Mouse (Mus musculus): ENCODE data around the gene Uba3. TPM values are rescaled to one million over a fixed set of nuclear protein-coding genes. Genes with fewer than 3 reads are reported as not detected.

Gene Uba3
- 79.3 and 81.9 TPM in 2 replicates for polyA plus RNA-seq (2015; fragmentation: Nextera tagmentation; extraction: Ambion mirVana)

- peaks cover 4% of the 10 kb centered on the region; the same call in 1 of the 2 replicates for H3K36me3 ChIP-seq
- WGBS, result under 1% methylated on average over 38 of the region's 38 CpGs
- H3K9ac ChIP-seq, result peak within 1 kb of the TSS; percentile 84
- H3K4me1 ChIP-seq, result peaks cover 20% of the 10 kb centered on the region
- H3K9me3 ChIP-seq, result no peaks in the 10 kb centered on the region
- H3K27me3 ChIP-seq, result no peaks in the 10 kb centered on the region
- peak within 1 kb of the TSS; percentile 79 for H3K27ac ChIP-seq
- peak within 1 kb of the TSS; percentile 80 for H3K4me3 ChIP-seq
- peak within 1 kb of the TSS; percentile 70 for H3K4me2 ChIP-seq
- peak; percentile 97 for ATAC-seq (ENCODE audit: borderline replicate concordance, extremely low read depth, low FRiP score, low TSS enrichment)
These were observed at the start of gene Uba3 for GRCm38 (mm10) chr6:97205439-97205885. Gene Uba3 (minus strand): TSS chr6:97205647.

- H3K27me3 ChIP-seq, result no peaks in the 10 kb centered on the region
- no peaks in the 10 kb centered on the region for H3K36me3 ChIP-seq
- H3K4me1 ChIP-seq, result no peaks in the 10 kb centered on the region
- ATAC-seq (ENCODE audit: borderline replicate concordance, extremely low read depth, low FRiP score, low TSS enrichment), result no peak
- H3K9me3 ChIP-seq, result no peaks in the 10 kb centered on the region
- no peak within 1 kb of the TSS for H3K4me3 ChIP-seq
- H3K4me2 ChIP-seq, result peak within 1 kb of the TSS; percentile 17; the same call in 1 of the 2 replicates
- H3K9ac ChIP-seq, result no peak within 1 kb of the TSS
- no peak within 1 kb of the TSS for H3K27ac ChIP-seq
- WGBS, result 12% methylated on average over 9 of the region's 9 CpGs
These were observed 47.3 kb upstream of the Uba3 start, which contains the start of gene Lmod3 for GRCm38 (mm10) chr6:97252711-97253221. Gene Lmod3 (minus strand): TSS chr6:97252759.

- H3K36me3 ChIP-seq, result no peaks in the 10 kb centered on the region
- H3K9ac ChIP-seq, result no peak overlapping the region
- 22% methylated on average over 5 of the region's 5 CpGs for WGBS
- ATAC-seq (ENCODE audit: borderline replicate concordance, extremely low read depth, low FRiP score, low TSS enrichment), result no peak
- no peaks in the 10 kb centered on the region for H3K9me3 ChIP-seq
- H3K27me3 ChIP-seq, result no peaks in the 10 kb centered on the region
- H3K4me2 ChIP-seq, result no peak overlapping the region
- no peak overlapping the region for H3K27ac ChIP-seq
- no peak overlapping the region for H3K4me3 ChIP-seq
- no peaks in the 10 kb centered on the region for H3K4me1 ChIP-seq
These were observed 46.6 kb upstream of the Uba3 start for GRCm38 (mm10) chr6:97252086-97252485.

GRCm38 (mm10) chr6:97250966-97251365 lies 45.5 kb upstream of the Uba3 start:
- H3K36me3 ChIP-seq, result no peaks in the 10 kb centered on the region
- H3K9ac ChIP-seq, result no peak overlapping the region
- H3K27me3 ChIP-seq, result no peaks in the 10 kb centered on the region
- H3K4me1 ChIP-seq, result no peaks in the 10 kb centered on the region
- H3K4me2 ChIP-seq, result no peak overlapping the region
- H3K4me3 ChIP-seq, result no peak overlapping the region
- H3K9me3 ChIP-seq, result no peaks in the 10 kb centered on the region
- no peak overlapping the region for H3K27ac ChIP-seq
- ATAC-seq (ENCODE audit: borderline replicate concordance, extremely low read depth, low FRiP score, low TSS enrichment), result no peak
- 40% methylated on average over 6 of the region's 6 CpGs for WGBS

GRCm38 (mm10) chr6:97245200-97245599 lies 39.8 kb upstream of the Uba3 start:
- H3K9me3 ChIP-seq, result no peaks in the 10 kb centered on the region
- ATAC-seq (ENCODE audit: borderline replicate concordance, extremely low read depth, low FRiP score, low TSS enrichment), result no peak
- no peaks in the 10 kb centered on the region for H3K36me3 ChIP-seq
- no peaks in the 10 kb centered on the region for H3K4me1 ChIP-seq
- H3K9ac ChIP-seq, result no peak overlapping the region
- H3K4me2 ChIP-seq, result no peak overlapping the region
- H3K27me3 ChIP-seq, result no peaks in the 10 kb centered on the region
- H3K27ac ChIP-seq, result no peak overlapping the region
- no peak overlapping the region for H3K4me3 ChIP-seq

- no peaks in the 10 kb centered on the region for H3K4me1 ChIP-seq
- H3K9me3 ChIP-seq, result no peaks in the 10 kb centered on the region
- no peak overlapping the region for H3K4me3 ChIP-seq
- no peak overlapping the region for H3K4me2 ChIP-seq
- H3K27me3 ChIP-seq, result no peaks in the 10 kb centered on the region
- WGBS, result 74% methylated on average over 4 of the region's 4 CpGs
- no peak for ATAC-seq (ENCODE audit: borderline replicate concordance, extremely low read depth, low FRiP score, low TSS enrichment)
- H3K9ac ChIP-seq, result no peak overlapping the region
- H3K27ac ChIP-seq, result no peak overlapping the region
- no peaks in the 10 kb centered on the region for H3K36me3 ChIP-seq
These were observed 37.1 kb upstream of the Uba3 start for GRCm38 (mm10) chr6:97242522-97242921.

GRCm38 (mm10) chr6:97240092-97240491 lies 34.6 kb upstream of the Uba3 start:
- 72% methylated on average over 5 of the region's 5 CpGs for WGBS
- Histone ChIP-seq H3K4me2 (no peak overlapping the region), H3K36me3 (no peaks in the 10 kb centered on the region), H3K27ac (no peak overlapping the region), H3K4me3 (no peak overlapping the region), H3K4me1 (no peaks in the 10 kb centered on the region), H3K27me3 (no peaks in the 10 kb centered on the region), H3K9me3 (no peaks in the 10 kb centered on the region), H3K9ac (no peak overlapping the region)
- ATAC-seq (ENCODE audit: borderline replicate concordance, extremely low read depth, low FRiP score, low TSS enrichment), result no peak

- no peak for ATAC-seq (ENCODE audit: borderline replicate concordance, extremely low read depth, low FRiP score, low TSS enrichment)
- H3K4me1 ChIP-seq, result no peaks in the 10 kb centered on the region
- H3K27me3 ChIP-seq, result no peaks in the 10 kb centered on the region
- H3K4me2 ChIP-seq, result no peak overlapping the region
- no peak overlapping the region for H3K4me3 ChIP-seq
- H3K27ac ChIP-seq, result no peak overlapping the region
- no peaks in the 10 kb centered on the region for H3K36me3 ChIP-seq
- WGBS, result 84% methylated on average over 6 of the region's 6 CpGs
- H3K9ac ChIP-seq, result no peak overlapping the region
- no peaks in the 10 kb centered on the region for H3K9me3 ChIP-seq
These were observed 33.9 kb upstream of the Uba3 start for GRCm38 (mm10) chr6:97239360-97239759.

GRCm38 (mm10) chr6:97236088-97236487 lies 30.6 kb upstream of the Uba3 start:
- no peak overlapping the region for H3K4me3 ChIP-seq
- no peaks in the 10 kb centered on the region for H3K9me3 ChIP-seq
- H3K27ac ChIP-seq, result no peak overlapping the region
- no peak for ATAC-seq (ENCODE audit: borderline replicate concordance, extremely low read depth, low FRiP score, low TSS enrichment)
- H3K9ac ChIP-seq, result no peak overlapping the region
- no peak overlapping the region for H3K4me2 ChIP-seq
- no peaks in the 10 kb centered on the region for H3K4me1 ChIP-seq
- whole genome bisulfite sequencing, result 95% methylated on average over 5 of the region's 5 CpGs
- H3K27me3 ChIP-seq, result no peaks in the 10 kb centered on the region
- H3K36me3 ChIP-seq, result peaks cover 12% of the 10 kb centered on the region

GRCm38 (mm10) chr6:97234911-97235668 lies 29.6 kb upstream of the Uba3 start:
- H3K9ac ChIP-seq, result no peak overlapping the region
- ATAC-seq (ENCODE audit: borderline replicate concordance, extremely low read depth, low FRiP score, low TSS enrichment), result no peak
- peaks cover 12% of the 10 kb centered on the region for H3K36me3 ChIP-seq

GRCm38 (mm10) chr6:97227067-97227847 lies 21.8 kb upstream of the Uba3 start:
- Histone ChIP-seq H3K36me3 (peaks cover 12% of the 10 kb centered on the region), H3K4me2 (no peak overlapping the region), H3K9me3 (no peaks in the 10 kb centered on the region), H3K27ac (no peak overlapping the region), H3K4me1 (peaks cover 2% of the 10 kb centered on the region; the same call in 1 of the 2 replicates), H3K4me3 (no peak overlapping the region), H3K27me3 (no peaks in the 10 kb centered on the region), H3K9ac (no peak overlapping the region)
- ATAC-seq (ENCODE audit: borderline replicate concordance, extremely low read depth, low FRiP score, low TSS enrichment), result no peak
- WGBS, result 93% methylated on average over 9 of the region's 9 CpGs

More at GRCm38 (mm10) chr6:97234911-97235668, 29.6 kb upstream of the Uba3 start:
- Histone ChIP-seq H3K4me1 (no peaks in the 10 kb centered on the region), H3K27me3 (no peaks in the 10 kb centered on the region), H3K4me3 (no peak overlapping the region), H3K9me3 (no peaks in the 10 kb centered on the region), H3K27ac (no peak overlapping the region), H3K4me2 (no peak overlapping the region)
- 77% methylated on average over 7 of the region's 7 CpGs for WGBS

- Histone ChIP-seq H3K4me3 (no peak overlapping the region), H3K27ac (peak overlapping the region; percentile 20; the same call in 1 of the 2 replicates), H3K27me3 (no peaks in the 10 kb centered on the region), H3K9ac (no peak overlapping the region), H3K4me2 (no peak overlapping the region), H3K36me3 (peaks cover 7% of the 10 kb centered on the region; the same call in 1 of the 2 replicates), H3K9me3 (no peaks in the 10 kb centered on the region), H3K4me1 (peaks cover 13% of the 10 kb centered on the region)
- 40% methylated on average over 1 of the region's 1 CpGs for WGBS
- ATAC-seq (ENCODE audit: borderline replicate concordance, extremely low read depth, low FRiP score, low TSS enrichment), result no peak
These were observed 20.6 kb upstream of the Uba3 start for GRCm38 (mm10) chr6:97226083-97226491.

Data from lung, embryonic 15.5 days (tissue).